Mouse (Mus musculus): ENCODE measurements around the gene Dnajc16.

Gene Dnajc16

DNA sequence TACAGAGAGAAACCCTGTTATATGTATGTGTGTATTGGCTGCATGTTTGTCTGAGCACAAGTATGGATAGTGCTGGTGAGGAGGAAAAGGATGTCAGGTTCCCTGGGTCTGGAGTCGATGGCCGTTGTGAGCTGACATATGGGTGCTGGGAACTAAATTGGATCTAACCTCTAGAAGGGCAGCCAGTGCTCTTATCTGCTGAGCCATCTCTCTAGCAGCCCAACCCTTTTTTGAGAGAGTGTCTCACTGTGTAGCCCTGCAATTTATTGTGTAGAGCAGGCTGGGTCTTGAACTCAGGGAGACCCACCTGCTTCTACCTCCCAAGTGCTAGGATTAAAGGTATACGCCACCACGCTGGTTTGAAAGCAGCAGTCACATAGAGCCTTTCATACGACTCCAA, 65.5 kb downstream of the Dnajc16 start:
- CTCF ChIA-PET, result no interaction called here

DNA sequence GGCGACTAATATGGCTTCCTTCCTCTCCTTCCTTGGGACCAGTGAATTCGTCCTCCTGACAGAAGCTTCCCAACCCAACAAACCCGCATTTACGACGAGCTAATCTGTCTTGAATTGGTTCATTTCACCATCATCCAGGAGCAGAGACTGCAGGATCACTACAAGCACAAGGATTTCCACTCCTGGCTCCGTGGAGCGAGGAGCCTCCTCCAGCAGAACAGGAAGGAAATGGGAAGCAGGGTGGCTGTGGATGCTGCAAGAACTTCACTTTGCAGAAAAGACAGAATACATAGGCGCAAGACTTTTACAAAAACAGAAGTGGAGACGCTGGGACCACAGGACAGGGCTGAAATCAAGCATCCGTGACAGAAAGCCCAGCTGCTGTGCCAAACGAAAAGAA, 66.1 kb downstream of the Dnajc16 start:
- CTCF ChIA-PET, result no interaction called here

GRCm38 (mm10) chr4:141723673-141724068, 67.1 kb downstream of the Dnajc16 start:
- CTCF ChIA-PET, result interaction anchor here (0.8 kb wide), 1 partner anchor 12 kb away, joined by 3 read pairs; no protein-coding TSS in a partner anchor

GRCm38 (mm10) chr4:141722731-141723672, 67.7 kb downstream of the Dnajc16 start, which contains the start of gene Ddi2:
TSS of gene Ddi2 (minus strand) at chr4:141723419.
- CTCF ChIA-PET, result interaction anchor here (0.8 kb wide), 1 partner anchor 12 kb away, joined by 3 read pairs; no protein-coding TSS in a partner anchor

DNA sequence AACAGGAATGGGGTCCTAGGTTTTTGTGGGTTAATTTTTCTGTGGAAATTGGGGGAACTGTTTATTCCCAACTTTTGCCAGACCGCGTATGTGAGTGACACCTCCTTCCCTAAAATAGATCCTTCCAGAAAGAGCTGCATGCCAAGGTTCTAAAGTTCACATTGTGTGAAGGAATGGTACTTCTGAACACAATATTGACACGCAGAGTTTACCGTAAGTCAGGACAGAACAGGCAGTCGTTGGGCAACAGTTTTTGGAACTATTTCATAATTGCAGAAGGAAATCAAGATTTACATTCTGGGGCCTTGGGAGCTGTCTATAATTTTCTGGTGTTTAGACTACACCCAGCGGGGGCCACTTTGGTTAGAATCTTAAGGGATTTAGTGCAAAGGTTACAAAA, 68.8 kb downstream of the Dnajc16 start:
- CTCF ChIA-PET, result interaction anchor here (0.7 kb wide), 1 partner anchor 304 kb away, joined by 3 read pairs; no protein-coding TSS in a partner anchor

- CTCF ChIA-PET, result no interaction called here
These were observed 69.8 kb downstream of the Dnajc16 start for GRCm38 (mm10) chr4:141720761-141721523.

GRCm38 (mm10) chr4:141719304-141719703, 71.4 kb downstream of the Dnajc16 start:
- CTCF ChIA-PET, result interaction anchor here (0.6 kb wide), 1 partner anchor 160 kb away, joined by 3 read pairs; no protein-coding TSS in a partner anchor

- CTCF ChIA-PET, result no interaction called here
These were observed 73.1 kb downstream of the Dnajc16 start for GRCm38 (mm10) chr4:141717633-141718032.

GRCm38 (mm10) chr4:141715027-141715426, 75.7 kb downstream of the Dnajc16 start:
- CTCF ChIA-PET, result no interaction called here

- CTCF ChIA-PET, result no interaction called here
These were observed 77.1 kb downstream of the Dnajc16 start for GRCm38 (mm10) chr4:141713598-141714142.

- CTCF ChIA-PET, result interaction anchor here (0.7 to 0.9 kb wide), 2 partner anchors 16 to 39 kb away, joined by 3 read pairs; no protein-coding TSS in a partner anchor
These were observed 79.5 kb downstream of the Dnajc16 start for GRCm38 (mm10) chr4:141711250-141711649.

Data from spleen, embryonic (tissue).